Mouse (Mus musculus) midbrain, embryonic 13.5 days (tissue): ENCODE measurements around the gene Cdc16. TPM values are rescaled to one million over a fixed set of nuclear protein-coding genes. Genes with fewer than 3 reads are reported as not detected.

ENCODE experiments used
- polyA plus RNA-seq: library from polyadenylated mRNA; unstranded; fragments of >200 nt; fragmentation: Nextera tagmentation; extraction: Ambion mirVana; gene quantifications from 2 replicates; pipeline ENCODE4 v1.2.1, GENCODE M21; 2015

Cdc16 gene
- polyA plus RNA-seq, 1 experiment from 2014 or later, result 199 TPM

Other genes starting within 250 kb of the Cdc16 start
- gene 1700029H14Rik, start 195.2 kb upstream of the Cdc16 start, polyA plus RNA-seq, result not detected in 2 replicates
- 20.6 and 21.7 TPM in 2 replicates for gene Rasa3, start 80.1 kb upstream of the Cdc16 start, polyA plus RNA-seq
- gene Cfap97d2, start 51.8 kb upstream of the Cdc16 start, polyA plus RNA-seq, result 2.2 and 3.1 TPM in 2 replicates
- gene Upf3a, start 27.9 kb downstream of the Cdc16 start, polyA plus RNA-seq, result 41.9 and 42.7 TPM in 2 replicates
- gene AF366264, start 80.7 kb downstream of the Cdc16 start, polyA plus RNA-seq, result not detected in 2 replicates
- gene Champ1, start 112.0 kb downstream of the Cdc16 start, polyA plus RNA-seq, result 47.0 and 51.2 TPM in 2 replicates
- gene Coprs, start 132.6 kb downstream of the Cdc16 start, polyA plus RNA-seq, result 115 and 120 TPM in 2 replicates